Mouse (Mus musculus) layer of hippocampus, adult 8-10 months (tissue): ENCODE measurements around the gene Slc13a1. TPM values are rescaled to one million over a fixed set of nuclear protein-coding genes. Genes with fewer than 3 reads are reported as not detected.

Source experiments
- DNase-seq, 2 experiments: peaks; one replicate each; pipeline ENCODE4 v3.0.0; 2022; ENCODE audit warnings: low spot score in 2 of 2
- microRNA-seq, 2 experiments: library from miRNA; unstranded; fragments of <30 nt; microRNA quantifications; one replicate each; pipeline ENCODE4 v1.2.0; 2022
- total RNA-seq, 4 experiments: library from RNA; stranded (reverse); gene quantifications; 2 replicates each; pipeline ENCODE4 v1.2.4; 2022

Gene Slc13a1
- total RNA-seq, 4 experiments from 2014 or later, result 0.20 to 0.59 (median 0.48) TPM

GRCm38 (mm10) chr6:24097400-24097799, 70.5 kb downstream of the Slc13a1 start:
- no peak for DNase-seq

- no peak for DNase-seq
Measured at GRCm38 (mm10) chr6:24076089-24076488, 91.8 kb downstream of the Slc13a1 start.

GRCm38 (mm10) chr6:24072804-24073203, 95.1 kb downstream of the Slc13a1 start:
- DNase-seq, result no peak

GRCm38 (mm10) chr6:24059754-24060153, 108.1 kb downstream of the Slc13a1 start:
- DNase-seq, result no peak

GRCm38 (mm10) chr6:24055086-24055485, 112.8 kb downstream of the Slc13a1 start:
- DNase-seq, result no peak

- no peak for DNase-seq
Measured at GRCm38 (mm10) chr6:24054086-24054710, 113.7 kb downstream of the Slc13a1 start.

GRCm38 (mm10) chr6:24047014-24047770, 120.7 kb downstream of the Slc13a1 start:
- no peak for DNase-seq

GRCm38 (mm10) chr6:24043496-24043895, 124.4 kb downstream of the Slc13a1 start:
- DNase-seq, result no peak

Small RNAs within 50 kb of the gene (microRNA-seq; reads per million reads assigned to microRNA genes)
- 0 reads per million in 2 experiments for gene Gm26386

Other genes starting within 250 kb of the Slc13a1 start
- not detected for gene Tas2r118, start 198.0 kb downstream of the Slc13a1 start, total RNA-seq